Mouse (Mus musculus): ENCODE results near the gene 9130008F23Rik. TPM values are rescaled to one million over a fixed set of nuclear protein-coding genes. Genes with fewer than 3 reads are reported as not detected.

9130008F23Rik gene
- total and polyA plus RNA-seq, 2 experiments from 2014 or later, result 1.3 to 2.2 TPM

DNA sequence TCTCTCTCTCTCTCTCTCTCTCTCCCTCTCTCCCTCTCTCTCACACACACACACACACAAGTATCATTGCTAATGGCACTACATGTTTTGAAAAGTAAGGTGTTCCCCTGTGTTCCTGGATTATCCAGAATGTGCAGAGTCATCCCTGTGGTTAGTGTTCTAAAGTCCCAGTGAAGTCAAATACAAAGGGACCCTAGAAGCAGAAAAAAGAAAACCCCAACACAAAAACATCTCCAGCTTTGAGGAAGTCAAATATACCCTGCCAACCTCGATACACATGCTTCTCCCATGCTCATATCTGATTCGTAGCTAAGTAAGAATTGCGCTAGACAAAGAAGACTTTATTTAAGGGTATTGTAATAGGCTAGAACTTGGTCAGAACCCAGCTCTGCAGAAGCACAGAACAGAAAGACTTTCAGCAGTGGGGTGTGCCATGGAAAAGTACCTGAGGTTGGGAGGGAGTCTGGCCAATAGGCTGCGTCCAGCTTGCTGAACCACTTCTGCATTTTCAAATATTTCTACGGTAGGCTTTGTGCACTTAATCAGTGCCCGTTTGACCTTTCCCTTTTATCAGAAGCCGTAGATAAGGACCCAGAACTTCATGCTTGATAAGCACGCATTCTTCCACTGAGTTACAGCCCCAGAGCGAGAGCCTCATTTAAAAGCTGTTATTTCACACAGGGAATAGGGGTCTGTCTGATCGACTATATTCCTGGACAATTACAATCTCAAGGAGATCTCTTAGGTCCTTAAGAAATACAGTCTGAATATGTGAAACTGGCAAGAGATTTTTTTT lies 11.2 kb downstream of the 9130008F23Rik start:
- ATAC-seq (ENCODE audit: low FRiP score) (no peak), DNase-seq (ENCODE audit: low spot score) (no peak)
- Histone ChIP-seq H3K27me3 (ENCODE audit: insufficient read depth, low read length) (no peaks in the 10 kb centered on the region), H3K4me3 (ENCODE audit: low read depth, low read length) (no peak overlapping the region), H3K36me3 (ENCODE audit: insufficient read depth, low read length) (no peaks in the 10 kb centered on the region), H3K9me3 (ENCODE audit: low read length) (no peaks in the 10 kb centered on the region), H3K27ac (ENCODE audit: low read depth, low read length) (no peak overlapping the region), H3K4me2 (ENCODE audit: low read depth, low read length, poor library complexity, severe bottlenecking) (no peak overlapping the region), H3K9ac (replicated peaks; ENCODE audit: low read length, poor library complexity, severe bottlenecking) (no peak overlapping the region), H3K4me1 (ENCODE audit: insufficient read depth, low read length) (no peaks in the 10 kb centered on the region)
- TF ChIP-seq CTCF (IDR thresholded peaks at IDR 0.05), result no peak
- WGBS, result 74% methylated on average over 10 of the region's 10 CpGs

- ATAC-seq (ENCODE audit: low FRiP score) (no peak), DNase-seq (ENCODE audit: low spot score) (no peak)
- no peak overlapping the region for H3K9ac ChIP-seq (replicated peaks; ENCODE audit: low read length, poor library complexity, severe bottlenecking)
- no peak overlapping the region for H3K27ac ChIP-seq (ENCODE audit: low read depth, low read length)
- H3K4me3 ChIP-seq (ENCODE audit: low read depth, low read length), result no peak overlapping the region
- no peaks in the 10 kb centered on the region for H3K36me3 ChIP-seq (ENCODE audit: insufficient read depth, low read length)
- H3K4me1 ChIP-seq (ENCODE audit: insufficient read depth, low read length), result no peaks in the 10 kb centered on the region
- no peaks in the 10 kb centered on the region for H3K27me3 ChIP-seq (ENCODE audit: insufficient read depth, low read length)
- no peak for TF ChIP-seq CTCF (IDR thresholded peaks at IDR 0.05)
- no peaks in the 10 kb centered on the region for H3K9me3 ChIP-seq (ENCODE audit: low read length)
- H3K4me2 ChIP-seq (ENCODE audit: low read depth, low read length, poor library complexity, severe bottlenecking), result no peak overlapping the region
Observed at GRCm38 (mm10) chr17:40855065-40855464, 25.3 kb downstream of the 9130008F23Rik start.

DNA sequence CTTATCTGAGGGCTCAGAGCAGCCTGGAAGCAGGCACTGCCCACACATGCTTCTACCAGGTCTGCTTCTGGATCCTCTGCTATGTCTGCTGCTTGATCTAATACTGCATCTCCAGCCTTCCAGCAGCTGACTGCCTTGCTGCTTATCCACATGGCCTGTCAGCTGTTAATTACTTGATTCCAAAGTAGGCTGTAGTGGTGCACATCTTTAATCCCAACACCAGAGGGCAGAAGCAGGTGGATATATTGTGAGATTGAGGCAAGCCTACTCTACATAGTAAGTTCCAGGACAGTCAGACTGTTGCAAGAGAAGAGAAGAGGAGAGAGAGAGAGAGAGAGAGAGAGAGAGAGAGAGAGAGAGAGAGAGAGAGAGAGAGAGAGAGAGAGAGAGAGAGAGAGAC lies 43.1 kb downstream of the 9130008F23Rik start:
- Histone ChIP-seq H3K27ac (ENCODE audit: low read depth, low read length) (no peak overlapping the region), H3K27me3 (ENCODE audit: insufficient read depth, low read length) (no peaks in the 10 kb centered on the region), H3K4me3 (ENCODE audit: low read depth, low read length) (no peak overlapping the region), H3K36me3 (ENCODE audit: insufficient read depth, low read length) (no peaks in the 10 kb centered on the region), H3K9ac (replicated peaks; ENCODE audit: low read length, poor library complexity, severe bottlenecking) (no peak overlapping the region), H3K4me1 (ENCODE audit: insufficient read depth, low read length) (no peaks in the 10 kb centered on the region), H3K4me2 (ENCODE audit: low read depth, low read length, poor library complexity, severe bottlenecking) (no peak overlapping the region), H3K9me3 (ENCODE audit: low read length) (no peaks in the 10 kb centered on the region)
- TF ChIP-seq CTCF (IDR thresholded peaks at IDR 0.05), result peak; percentile 56
- ATAC-seq (ENCODE audit: low FRiP score) (no peak), DNase-seq (ENCODE audit: low spot score) (peak; percentile 49)

- Histone ChIP-seq H3K4me3 (ENCODE audit: low read depth, low read length) (no peak overlapping the region), H3K4me2 (ENCODE audit: low read depth, low read length, poor library complexity, severe bottlenecking) (no peak overlapping the region), H3K9me3 (ENCODE audit: low read length) (no peaks in the 10 kb centered on the region), H3K27me3 (ENCODE audit: insufficient read depth, low read length) (no peaks in the 10 kb centered on the region), H3K27ac (ENCODE audit: low read depth, low read length) (no peak overlapping the region), H3K4me1 (ENCODE audit: insufficient read depth, low read length) (no peaks in the 10 kb centered on the region), H3K9ac (replicated peaks; ENCODE audit: low read length, poor library complexity, severe bottlenecking) (no peak overlapping the region), H3K36me3 (ENCODE audit: insufficient read depth, low read length) (no peaks in the 10 kb centered on the region)
- 52% methylated on average over 2 of the region's 2 CpGs for WGBS
- peak; percentile 29; the same call in 1 of the 2 replicates for TF ChIP-seq CTCF (IDR thresholded peaks at IDR 0.05)
- ATAC-seq (ENCODE audit: low FRiP score), result no peak
- no peak for DNase-seq (ENCODE audit: low spot score)
Observed at GRCm38 (mm10) chr17:40831870-40832269, 48.5 kb downstream of the 9130008F23Rik start.

Other genes with a start within 250 kb of the 9130008F23Rik start
- not detected in 2 replicates for gene Esp3, start 248.5 kb downstream of the 9130008F23Rik start, total RNA-seq (2014; rRNA removed)
- not detected in 2 replicates for gene Esp3, start 248.5 kb downstream of the 9130008F23Rik start, polyA plus RNA-seq (2015; fragmentation: Nextera tagmentation; extraction: Ambion mirVana)
- not detected in 2 replicates for gene Esp1, start 153.4 kb downstream of the 9130008F23Rik start, total RNA-seq (2014; rRNA removed)
- gene Esp1, start 153.4 kb downstream of the 9130008F23Rik start, polyA plus RNA-seq (2015; fragmentation: Nextera tagmentation; extraction: Ambion mirVana), result not detected in 2 replicates
- gene Crisp2, start 73.6 kb downstream of the 9130008F23Rik start, total RNA-seq (2014; rRNA removed), result not detected in 2 replicates
- not detected in 2 replicates for gene Crisp2, start 73.6 kb downstream of the 9130008F23Rik start, polyA plus RNA-seq (2015; fragmentation: Nextera tagmentation; extraction: Ambion mirVana)
- not detected in 2 replicates for gene Rhag, start 69.4 kb downstream of the 9130008F23Rik start, total RNA-seq (2014; rRNA removed)
- not detected in 2 replicates for gene Rhag, start 69.4 kb downstream of the 9130008F23Rik start, polyA plus RNA-seq (2015; fragmentation: Nextera tagmentation; extraction: Ambion mirVana)
- not detected in 2 replicates for gene Glyatl3, start 33.8 kb upstream of the 9130008F23Rik start, total RNA-seq (2014; rRNA removed)
- not detected in 2 replicates for gene Glyatl3, start 33.8 kb upstream of the 9130008F23Rik start, polyA plus RNA-seq (2015; fragmentation: Nextera tagmentation; extraction: Ambion mirVana)
- gene Mut, start 54.1 kb upstream of the 9130008F23Rik start, total RNA-seq (2014; rRNA removed), result 9.5 and 16.6 TPM in 2 replicates
- gene Mut, start 54.1 kb upstream of the 9130008F23Rik start, polyA plus RNA-seq (2015; fragmentation: Nextera tagmentation; extraction: Ambion mirVana), result 16.1 and 16.6 TPM in 2 replicates
- 2.8 and 3.9 TPM in 2 replicates for gene Cenpq, start 54.5 kb upstream of the 9130008F23Rik start, total RNA-seq (2014; rRNA removed)
- gene Cenpq, start 54.5 kb upstream of the 9130008F23Rik start, polyA plus RNA-seq (2015; fragmentation: Nextera tagmentation; extraction: Ambion mirVana), result 6.7 and 9.0 TPM in 2 replicates